Mouse (Mus musculus) left cerebral cortex, postnatal 4 days (tissue): ENCODE results near the gene Nbas. TPM values are rescaled to one million over a fixed set of nuclear protein-coding genes. Genes with fewer than 3 reads are reported as not detected.

Experiments used
- DNase-seq: peaks from one replicate; pipeline ENCODE4 v3.0.0-alpha.2; 2022
- intact Hi-C: fragments of 180-260 bp; cut with DNase I; formaldehyde crosslinking; loops from one replicate; pipeline ENCODE4 v1.15.1; 2025
- total RNA-seq, 2 experiments: library from RNA; stranded (reverse); gene quantifications; 2 replicates each; pipeline ENCODE4 v1.2.3; 2021

Nbas gene
- 10 to 100 TPM; 33.9 to 37.2 TPM for total RNA-seq

- intact Hi-C loops = no loop called here
- DNase-seq = peak; percentile 86
These were observed at the start of gene Nbas for GRCm38 (mm10) chr12:13268826-13269449. Nbas (plus strand) TSS chr12:13269133.

DNA sequence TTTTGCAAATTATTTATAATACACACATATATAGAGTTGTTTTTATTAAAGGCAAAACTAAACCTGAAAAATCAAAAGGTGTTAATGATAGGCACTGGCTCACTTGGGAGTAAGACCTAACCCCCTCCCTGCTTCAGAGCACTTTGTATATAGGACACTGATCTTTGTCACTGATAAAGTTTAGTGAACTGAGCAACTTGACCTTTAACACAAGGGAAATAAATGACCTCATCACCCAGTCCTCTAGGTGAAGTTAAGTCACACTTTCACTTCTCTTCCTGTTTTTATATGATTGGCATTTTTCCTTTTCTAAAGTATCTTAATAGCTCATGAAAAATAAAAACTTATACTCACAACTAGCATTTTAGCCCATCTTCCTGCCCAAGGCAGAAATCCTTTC is 26.5 kb upstream of the Nbas start:
- intact Hi-C loops = no loop called here

DNA sequence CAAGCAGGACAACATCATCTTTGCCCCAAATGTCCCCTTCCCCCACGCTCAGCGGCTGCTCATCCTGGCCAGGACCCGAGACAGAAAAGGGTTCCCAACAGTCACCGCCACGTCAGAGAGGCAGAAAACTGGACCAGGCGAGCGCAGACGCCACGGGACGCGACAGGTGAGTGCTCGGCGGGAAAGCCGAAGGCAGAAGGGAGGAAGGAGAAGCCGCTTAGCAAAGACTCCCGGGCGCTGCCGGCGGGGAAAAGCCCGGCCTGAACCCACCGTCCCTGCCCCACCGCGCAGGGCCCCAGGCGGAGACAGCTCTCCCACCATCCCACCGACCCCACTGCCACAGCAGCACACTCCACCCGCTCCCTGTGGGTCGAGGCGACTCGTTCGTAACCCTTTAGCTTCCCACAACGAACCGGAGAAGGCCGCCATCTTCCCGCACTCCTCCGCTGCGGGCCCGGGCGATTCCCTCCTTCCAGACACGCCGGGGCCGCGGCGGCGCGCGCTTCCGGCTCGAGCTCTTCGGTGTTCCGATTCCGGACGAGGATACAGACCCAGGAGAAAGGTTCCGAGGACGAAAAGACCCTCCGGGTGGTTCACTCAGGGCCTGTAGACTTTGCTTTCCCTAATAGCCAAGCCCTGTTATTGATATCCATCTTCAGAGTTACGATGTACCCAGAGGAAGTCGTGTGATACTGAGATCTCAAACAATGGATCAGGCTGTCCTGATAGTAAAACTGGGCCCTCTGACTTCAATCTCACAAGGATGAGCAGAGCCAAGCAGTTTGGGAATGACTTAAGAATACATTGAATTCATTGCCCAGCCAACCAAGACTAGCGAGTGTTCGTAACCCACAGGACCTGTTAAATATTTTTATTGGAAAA is 20.0 kb upstream of the Nbas start, which contains the start of gene Ddx1:
TSS of gene Ddx1 (minus strand) at position 523 of the 882 bp plus-strand sequence.
- peak; percentile 79 for DNase-seq
- intact Hi-C loops = no loop called here

More for the DNA sequence above, 26.5 kb upstream of the Nbas start:
- DNase-seq = no peak

- intact Hi-C loops = no loop called here
These were observed 19.4 kb upstream of the Nbas start for GRCm38 (mm10) chr12:13249573-13249919.

DNA sequence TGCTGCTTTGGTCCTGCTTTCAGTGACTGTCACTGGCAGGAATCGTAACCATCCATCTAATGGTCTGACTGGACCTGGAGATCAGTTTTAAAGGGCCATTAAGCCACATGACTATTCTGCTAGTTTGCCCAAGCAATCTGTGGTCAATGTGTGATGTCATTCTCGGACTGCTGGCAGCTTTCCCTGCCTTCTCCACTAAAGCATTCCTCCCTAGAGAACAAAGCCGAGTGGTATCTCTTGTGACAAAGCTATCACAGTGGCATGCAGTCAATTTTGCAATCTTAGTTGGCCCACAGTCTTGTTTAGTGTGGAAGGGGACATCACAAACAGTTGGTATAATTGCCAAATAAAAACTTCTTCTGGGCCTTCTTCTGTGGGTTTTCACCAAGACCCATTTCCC is 13.9 kb upstream of the Nbas start:
- DNase-seq = no peak
- intact Hi-C loops = no loop called here

More at GRCm38 (mm10) chr12:13249573-13249919, 19.4 kb upstream of the Nbas start:
- DNase-seq = no peak

- DNase-seq = no peak
- intact Hi-C loops = no loop called here
These were observed 13.2 kb upstream of the Nbas start for GRCm38 (mm10) chr12:13255701-13256100.

DNA sequence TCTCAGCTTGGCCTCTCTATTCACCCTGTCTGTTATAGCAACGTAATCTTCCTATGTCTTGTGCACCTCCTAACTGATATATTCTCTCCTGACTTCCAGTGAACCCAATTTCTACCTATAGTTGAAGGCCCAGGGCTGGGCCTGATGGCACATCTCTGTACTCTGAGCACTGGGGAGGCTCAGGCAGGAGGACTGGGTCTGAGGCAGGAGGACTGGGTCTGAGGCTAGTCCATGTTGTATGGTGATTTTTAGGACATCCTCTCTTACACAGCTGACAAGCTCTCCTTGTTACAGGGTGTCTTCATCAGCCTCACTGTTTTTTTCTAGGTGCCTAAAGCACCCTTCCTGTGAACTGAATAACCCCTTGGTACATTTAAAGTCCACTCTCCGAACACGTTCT is 521 bp upstream of the Nbas start:
- intact Hi-C loops = no loop called here
- no peak for DNase-seq

DNA sequence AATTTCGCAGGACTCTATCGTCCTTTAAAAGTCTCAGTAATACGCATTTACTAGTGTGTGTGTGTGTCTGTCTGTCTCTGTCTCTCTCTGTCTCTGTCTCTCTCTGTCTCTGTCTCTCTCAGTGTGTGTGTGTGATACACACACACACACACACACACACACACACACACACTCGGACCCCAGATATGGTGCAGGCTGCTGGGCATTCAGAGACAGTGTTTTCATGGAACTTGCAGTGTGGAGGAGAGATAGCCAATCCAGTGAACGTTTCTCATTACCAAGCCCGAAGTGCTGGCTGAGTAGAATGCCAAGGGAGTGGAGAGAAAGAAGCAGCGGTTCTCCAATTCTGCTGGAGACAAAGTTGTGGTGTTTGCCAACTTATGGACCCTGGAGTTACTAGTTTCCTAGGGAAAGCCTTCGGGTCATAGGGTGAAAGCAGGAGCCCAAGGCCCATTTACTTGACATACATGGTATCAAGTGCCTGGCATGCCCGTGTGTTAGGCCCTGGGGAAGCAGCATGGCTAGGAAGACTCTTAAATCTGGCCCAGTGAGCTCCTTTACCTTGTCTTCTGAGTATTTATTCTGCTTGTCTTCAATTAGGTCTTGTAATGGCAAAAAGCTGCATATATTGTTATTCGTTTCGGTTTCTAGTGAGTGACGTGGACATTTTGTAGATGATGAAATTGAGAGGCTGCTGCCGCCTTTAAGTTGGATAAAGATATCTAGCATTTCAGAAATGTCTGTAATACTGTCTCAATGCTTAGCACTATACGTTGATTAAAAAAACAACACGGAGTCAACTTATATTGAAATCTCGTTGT is 847 bp downstream of the Nbas start:
- no peak for DNase-seq
- intact Hi-C loops = no loop called here

DNA sequence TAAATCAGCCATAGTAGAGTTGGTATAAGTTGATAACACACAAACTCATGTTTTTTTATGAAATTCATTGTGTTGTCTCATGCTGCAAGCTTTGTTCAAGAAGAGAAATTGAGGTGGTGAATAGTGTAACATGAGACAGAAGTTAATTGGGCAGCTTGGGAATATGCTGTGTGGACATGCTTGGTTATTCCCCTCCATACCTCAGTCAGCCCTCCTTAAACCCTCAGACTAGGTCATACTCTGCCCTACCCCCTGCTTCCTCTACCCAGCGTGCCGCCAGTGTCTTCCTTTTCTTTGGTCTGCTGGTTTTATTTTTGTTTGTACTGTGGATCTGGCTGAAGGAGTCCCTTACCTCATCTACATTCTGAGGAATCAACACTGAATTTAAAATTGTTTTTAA is 22.5 kb downstream of the Nbas start:
- no peak for DNase-seq
- intact Hi-C loops = no loop called here

GRCm38 (mm10) chr12:13293421-13293881 is 24.5 kb downstream of the Nbas start:
- DNase-seq = no peak
- intact Hi-C loops = no loop called here

DNA sequence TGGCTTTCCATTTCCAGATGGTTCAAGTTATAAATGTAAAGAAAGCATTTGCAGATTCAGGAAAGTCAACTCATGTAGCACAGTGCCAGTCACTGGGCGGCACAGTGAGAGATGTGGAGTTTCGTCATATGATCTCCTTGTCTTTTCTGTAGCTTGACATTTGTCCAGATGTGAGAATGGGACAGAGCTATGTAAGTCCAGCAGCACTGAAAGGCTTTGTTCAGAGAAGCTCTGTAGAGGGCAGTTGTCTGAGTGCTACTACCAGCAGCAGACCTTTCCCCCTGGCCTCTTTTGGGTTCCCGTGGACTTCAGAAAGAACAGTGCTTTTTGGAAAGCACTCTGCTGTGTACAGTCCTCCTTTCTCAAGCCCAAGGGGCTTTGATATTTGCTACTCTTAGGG is 34.1 kb downstream of the Nbas start:
- no peak for DNase-seq
- intact Hi-C loops = no loop called here

DNA sequence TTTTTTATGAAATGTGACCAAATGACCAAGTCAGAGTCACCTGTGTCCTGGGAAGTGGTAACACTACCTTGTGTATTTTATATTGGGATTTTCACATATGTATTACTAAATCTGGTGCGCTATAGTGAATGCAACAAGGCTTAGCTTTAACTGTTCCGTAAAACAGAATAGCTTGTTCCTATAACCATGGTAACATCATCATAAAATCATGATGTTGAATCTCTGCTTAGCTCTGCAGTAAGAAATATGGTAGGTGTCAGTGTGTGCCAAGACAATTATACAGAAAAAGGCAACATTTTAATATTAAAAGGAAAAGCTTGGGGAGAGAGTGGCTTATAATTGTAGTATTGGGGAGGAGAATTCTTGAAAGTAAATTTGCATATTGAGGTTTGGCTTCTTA is 45.0 kb downstream of the Nbas start:
- DNase-seq = no peak
- intact Hi-C loops = no loop called here

GRCm38 (mm10) chr12:13314384-13314783 is 45.5 kb downstream of the Nbas start:
- no peak for DNase-seq
- intact Hi-C loops = no loop called here

- no peak for DNase-seq
- intact Hi-C loops = no loop called here
These were observed 46.1 kb downstream of the Nbas start for GRCm38 (mm10) chr12:13315081-13315480.

GRCm38 (mm10) chr12:13342535-13342934 is 73.6 kb downstream of the Nbas start:
- DNase-seq = no peak
- intact Hi-C loops = no loop called here

GRCm38 (mm10) chr12:13356201-13356600 is 87.3 kb downstream of the Nbas start:
- intact Hi-C loops = no loop called here
- DNase-seq = no peak

DNA sequence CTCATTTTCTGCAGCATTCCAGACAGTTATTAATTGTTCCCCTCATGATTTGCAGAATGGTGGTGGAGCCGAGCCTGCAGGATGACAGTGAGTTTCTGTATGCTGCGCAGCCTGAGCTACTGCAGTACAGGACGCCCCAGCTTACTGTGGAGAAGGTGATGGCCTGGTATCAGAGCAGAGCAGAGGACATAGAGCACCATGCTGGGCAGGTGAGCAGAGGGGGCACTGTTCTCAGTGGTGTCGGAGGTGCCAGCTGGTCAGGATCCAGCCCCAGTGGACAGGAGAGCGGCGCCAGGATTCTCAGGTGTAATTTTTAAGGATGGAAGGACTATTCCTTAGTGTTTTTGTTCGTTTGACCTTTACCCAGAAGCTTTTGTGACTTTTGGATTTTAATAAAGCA is 87.8 kb downstream of the Nbas start:
- intact Hi-C loops = no loop called here
- no peak for DNase-seq

- DNase-seq = no peak
- intact Hi-C loops = no loop called here
These were observed 88.3 kb downstream of the Nbas start for GRCm38 (mm10) chr12:13357229-13357628.

GRCm38 (mm10) chr12:13358849-13359248 is 89.9 kb downstream of the Nbas start:
- intact Hi-C loops = no loop called here
- no peak for DNase-seq

GRCm38 (mm10) chr12:13360183-13360811 is 91.4 kb downstream of the Nbas start:
- DNase-seq = no peak
- intact Hi-C loops = no loop called here

DNA sequence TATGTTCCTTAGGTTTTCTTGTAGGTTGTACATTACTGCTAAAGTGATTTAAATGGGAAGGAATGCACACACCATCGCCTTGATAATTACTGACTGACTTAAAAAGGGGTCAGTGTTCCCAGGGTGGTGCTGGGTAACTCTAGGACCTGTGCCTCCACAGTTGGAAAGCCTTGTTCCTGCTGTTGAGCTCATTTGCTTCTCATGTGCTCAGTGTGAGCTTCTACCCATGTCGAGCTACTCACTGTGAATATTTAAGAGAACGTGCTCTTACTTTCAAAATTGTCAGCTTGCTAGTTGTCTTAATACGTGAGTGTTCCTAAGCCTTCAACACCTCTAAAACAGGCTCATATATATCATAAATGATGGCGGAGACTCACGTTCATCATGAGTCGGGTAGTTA is 112.6 kb downstream of the Nbas start:
- intact Hi-C loops = no loop called here
- DNase-seq = no peak
